Mouse (Mus musculus): ENCODE measurements around the gene Spg7. TPM values are rescaled to one million over a fixed set of nuclear protein-coding genes. Genes with fewer than 3 reads are reported as not detected.
A peak's percentile ranks its signal among the peaks of the same experiment; 100 is the strongest.

Spg7 gene
- total and polyA plus RNA-seq, 3 experiments = 20.8 to 35.2 (median 26.1) TPM

DNA sequence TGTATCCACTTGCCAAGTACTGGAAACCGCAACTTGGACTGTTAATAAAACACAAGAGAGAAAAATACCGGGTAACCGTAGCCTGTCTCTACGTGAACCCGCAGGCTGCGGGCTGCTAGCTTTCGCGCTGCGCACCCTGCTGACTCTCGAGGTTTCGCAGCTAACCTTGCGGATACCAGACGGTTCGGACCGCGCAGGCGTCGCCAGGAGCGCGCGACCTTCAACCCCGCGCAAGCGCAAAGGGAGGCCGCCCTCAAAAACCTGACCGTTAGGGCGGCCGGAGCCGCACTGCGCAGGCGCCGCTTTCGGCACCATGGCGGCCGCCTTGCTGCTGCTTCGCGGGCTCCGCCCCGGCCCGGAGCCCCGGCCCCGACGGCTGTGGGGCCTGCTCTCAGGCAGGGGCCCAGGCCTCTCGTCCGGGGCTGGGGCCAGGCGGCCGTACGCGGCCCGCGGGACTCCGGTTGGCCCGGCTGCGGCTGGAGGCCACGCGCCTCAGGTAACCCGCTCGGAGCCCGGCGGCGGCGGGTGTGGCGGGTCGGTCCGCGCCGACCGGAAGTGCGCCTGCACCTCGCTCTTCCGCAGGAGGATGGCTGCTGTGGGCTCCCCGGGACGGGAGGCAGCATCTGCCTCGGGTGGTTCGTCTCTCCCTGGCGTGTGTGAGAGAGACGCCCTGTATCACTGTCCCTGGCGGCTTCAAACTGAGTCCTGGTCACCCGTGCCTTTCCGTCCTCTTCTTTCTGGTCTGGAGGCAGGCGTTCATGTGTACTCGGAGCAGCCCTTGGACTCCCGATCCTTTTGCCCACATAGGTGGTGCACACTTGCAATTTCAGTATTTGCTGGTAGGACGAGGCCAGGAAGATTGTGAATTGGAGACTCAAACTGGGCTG is 2.7 kb downstream of the Spg7 start:
- in situ Hi-C loops (cut with MboI; ENCODE audit: low pct_ligation_motif_present, low pct_unique_long_range_greater_than_20kb, low sequenced_read_pairs) (no loop called here), dilution Hi-C loops (cut with MboI; ENCODE audit: extremely low pct_ligation_motif_present, extremely low pct_unique_long_range_greater_than_20kb, low sequenced_read_pairs) (no loop called here)
- no peaks in the 10 kb centered on the region for H3K9me3 ChIP-seq (replicated peaks; ENCODE audit: low read length)
- H3K4me2 ChIP-seq (ENCODE audit: insufficient read depth, low read depth, poor library complexity, severe bottlenecking) = peak overlapping the region; percentile 85; the same call in 1 of the 2 replicates
- H3K27ac ChIP-seq (ENCODE audit: insufficient read depth, low read depth) = peak overlapping the region; percentile 62
- H3K79me2 ChIP-seq (replicated peaks; ENCODE audit: control insufficient read depth, extremely low read depth, insufficient read depth, poor library complexity, severe bottlenecking) = peaks cover 11% of the 10 kb centered on the region
- peak; percentile 96 for DNase-seq (ENCODE audit: extremely low read depth)
- H3K9ac ChIP-seq (ENCODE audit: insufficient read depth, low read depth) = peak overlapping the region; percentile 84
- H3K27me3 ChIP-seq (replicated peaks) = no peaks in the 10 kb centered on the region
- peak overlapping the region; percentile 82 to 98 (median 98) for H3K4me3 ChIP-seq (replicated peaks in 1 of 3; ENCODE audit: low read depth in 2 of 3, low read length in 2 of 3, poor library complexity in 1 of 3)
- peaks cover 0 to 30% of the 10 kb centered on the region in 2 experiments for H3K36me3 ChIP-seq (replicated peaks in 1 of 2; ENCODE audit: control insufficient read depth in 1 of 2, insufficient read depth in 1 of 2, low read length in 1 of 2)
- peaks cover 7 to 26% of the 10 kb centered on the region in 2 experiments for H3K4me1 ChIP-seq (ENCODE audit: control insufficient read depth in 1 of 2, insufficient read depth in 2 of 2)
- TF ChIP-seq JUN (IDR thresholded peaks at IDR 0.05; ENCODE audit: insufficient read depth, low read depth, low read length) (no peak), IRF4 (IDR thresholded peaks at IDR 0.05; ENCODE audit: low read depth, low read length) (peak; percentile 39; the same call in 1 of the 2 replicates), MYC (IDR thresholded peaks at IDR 0.05; ENCODE audit: low read depth, low read length) (no peak; the same call in 1 of the 2 replicates), MXI1 (IDR thresholded peaks at IDR 0.05; ENCODE audit: low read depth, low read length) (peak; percentile 78; the same call in 1 of the 2 replicates), JUND (conservative IDR thresholded peaks at IDR 0.05; ENCODE audit: low read depth, low read length) (no peak; the same call in 1 of the 2 replicates), ZNF384 (IDR thresholded peaks at IDR 0.05; ENCODE audit: low read depth, low read length) (no peak), ZKSCAN1 (IDR thresholded peaks at IDR 0.05; ENCODE audit: borderline replicate concordance, low read depth, low read length) (no peak), NELFE (IDR thresholded peaks at IDR 0.05; ENCODE audit: low read depth, low read length) (peak; percentile 96), POLR2AphosphoS2 (IDR thresholded peaks at IDR 0.05; ENCODE audit: low read depth, low read length) (peak; percentile 91), ELF1 (IDR thresholded peaks at IDR 0.05; ENCODE audit: low read depth, low read length) (peak; percentile 82), NRF1 (IDR thresholded peaks at IDR 0.05; ENCODE audit: low read depth, low read length) (peak; percentile 96), MAX (IDR thresholded peaks at IDR 0.05; ENCODE audit: low read length) (peak; percentile 70; the same call in 1 of the 2 replicates), SIN3A (IDR thresholded peaks at IDR 0.05; ENCODE audit: low read length) (peak; percentile 68; the same call in 1 of the 2 replicates), HCFC1 (IDR thresholded peaks at IDR 0.05; ENCODE audit: low read depth, low read length) (peak; percentile 79), RCOR1 (conservative IDR thresholded peaks at IDR 0.05; ENCODE audit: low read depth, low read length) (peak; percentile 47), TCF12 (IDR thresholded peaks at IDR 0.05; ENCODE audit: low read depth, low read length) (peak; percentile 81), POLR2A (IDR thresholded peaks at IDR 0.05; ENCODE audit: low read depth, low read length) (peak; percentile 98), ZC3H11A (IDR thresholded peaks at IDR 0.05; ENCODE audit: low read depth, low read length) (no peak), SMC3 (IDR thresholded peaks at IDR 0.05; ENCODE audit: low read depth, low read length) (peak; percentile 67), GABPA (IDR thresholded peaks at IDR 0.05; ENCODE audit: insufficient replicate concordance, low read depth, low read length) (no peak), RAD21 (IDR thresholded peaks at IDR 0.05; ENCODE audit: low read depth, low read length) (peak; percentile 49), CTCF (conservative IDR thresholded peaks at IDR 0.05 in 1 of 2, IDR thresholded peaks at IDR 0.05 in 1 of 2; ENCODE audit: low read depth in 2 of 2, low read length in 2 of 2) (peak in 1 of 2 experiments; percentile 58; a peak in 2 of 4 replicates), TBP (conservative IDR thresholded peaks at IDR 0.05; ENCODE audit: low read depth, low read length) (peak; percentile 74), USF2 (conservative IDR thresholded peaks at IDR 0.05; ENCODE audit: low read depth, low read length) (no peak), PAX5 (IDR thresholded peaks at IDR 0.05; ENCODE audit: low read length) (no peak), CHD2 (IDR thresholded peaks at IDR 0.05; ENCODE audit: low read length) (peak; percentile 61), MEF2A (IDR thresholded peaks at IDR 0.05; ENCODE audit: borderline replicate concordance, low read depth, low read length) (peak; percentile 43; the same call in 1 of the 2 replicates), KAT2A (IDR thresholded peaks at IDR 0.05; ENCODE audit: insufficient replicate concordance, low read length) (peak; percentile 69; the same call in 1 of the 2 replicates), ETS1 (conservative IDR thresholded peaks at IDR 0.05; ENCODE audit: low read depth, low read length) (no peak; the same call in 1 of the 2 replicates), MAZ (IDR thresholded peaks at IDR 0.05; ENCODE audit: low read depth, low read length) (0 out of 2 replicates have a peak, but pooled peaks have one; percentile 14), BHLHE40 (IDR thresholded peaks at IDR 0.05; ENCODE audit: low read depth, low read length) (no peak), UBTF (IDR thresholded peaks at IDR 0.05; ENCODE audit: low read depth, low read length) (peak; percentile 48), MAFK (IDR thresholded peaks at IDR 0.05; ENCODE audit: insufficient replicate concordance, low read length) (0 out of 2 replicates have a peak, but pooled peaks have one; percentile 42), ZMIZ1 (IDR thresholded peaks at IDR 0.05; ENCODE audit: low read depth, low read length) (peak; percentile 82; the same call in 1 of the 2 replicates), E2F4 (IDR thresholded peaks at IDR 0.05; ENCODE audit: insufficient replicate concordance, low read depth, low read length) (0 out of 2 replicates have a peak, but pooled peaks have one; percentile 56), EP300 (IDR thresholded peaks at IDR 0.05; ENCODE audit: low read length) (no peak), USF1 (IDR thresholded peaks at IDR 0.05; ENCODE audit: low read depth, low read length) (no peak)

All from CH12.LX (cell line).